Comparison of ENCODE assay signal across 8 mouse cellular contexts in genomic region chr5:146940219-146940618, GRCm38 (mm10). TPM values are rescaled to one million over a fixed set of nuclear protein-coding genes. Genes with fewer than 3 reads are reported as not detected.
DNase-seq lines count a peak whose midpoint lies in the region; ATAC-seq and TF ChIP-seq lines count a peak whose summit lies in the region.

No protein-coding gene starts in this region.

- H3K36me3 ChIP-seq in heart, adult 2 months (ENCODE audit: control insufficient read depth, insufficient read depth, low read length): no peaks in the 10 kb centered on the region
- H3K36me3 ChIP-seq in heart, embryonic 10.5 days: no peaks in the 10 kb centered on the region

- no peak for TF ChIP-seq POLR2A in heart, adult 2 months (IDR thresholded peaks at IDR 0.05; ENCODE audit: insufficient read depth, low read depth, low read length)

- no peak overlapping the region for H3K27ac ChIP-seq in heart, adult 2 months
- H3K27ac ChIP-seq in heart, embryonic 10.5 days: no peak overlapping the region

- H3K9ac ChIP-seq in heart, adult 2 months (ENCODE audit: low read depth, low read length): no peak overlapping the region

- WGBS in heart, adult 2 months: 19% methylated on average over 7 of the region's 7 CpGs
- 26% methylated on average over 7 of the region's 7 CpGs for WGBS in heart, embryonic 10.5 days

- H3K27me3 ChIP-seq in heart, adult 2 months (ENCODE audit: control insufficient read depth, insufficient read depth, low read length): no peaks in the 10 kb centered on the region
- H3K27me3 ChIP-seq in heart, embryonic 10.5 days (ENCODE audit: insufficient read depth, poor library complexity, severe bottlenecking): no peaks in the 10 kb centered on the region

- no peaks in the 10 kb centered on the region for H3K9me3 ChIP-seq in heart, embryonic 10.5 days

- no peaks in the 10 kb centered on the region for H3K4me1 ChIP-seq in heart, adult 2 months (ENCODE audit: control insufficient read depth, insufficient read depth, low read length)
- H3K4me1 ChIP-seq in heart, embryonic 10.5 days: no peaks in the 10 kb centered on the region

- DNase-seq in heart, adult 2 months: no peak
- no peak for DNase-seq in heart, postnatal 36 days
- DNase-seq in right cerebral cortex, adult 2 months (ENCODE audit: low spot score in 2 of 2): peak; percentile 42 to 46
- no peak for DNase-seq in right cerebral cortex, postnatal 36 days (ENCODE audit: low spot score in 2 of 2)
- peak; percentile 71 for DNase-seq in embryo, embryonic 11 days
- DNase-seq in adrenal gland, postnatal 36 days: no peak
- DNase-seq in heart, embryonic 10.5 days (ENCODE audit: low spot score): no peak

- intact Hi-C loops in heart, adult 2 months (cut with DNase I): loop anchor here (1.0 to 5.0 kb wide), 4 partner anchors 42 to 379 kb away; no protein-coding TSS in a partner anchor
- intact Hi-C loops in heart, postnatal 36 days (cut with DNase I): loop anchor here (1.0 kb wide), 2 partner anchors 287 to 379 kb away; no protein-coding TSS in a partner anchor

- H3K79me2 ChIP-seq in heart, adult 2 months (replicated peaks; ENCODE audit: control insufficient read depth, insufficient read depth, low read length): no peaks in the 10 kb centered on the region

- ATAC-seq in megakaryocyte-erythroid progenitor cell, adult 5-6 weeks (replicated peaks; ENCODE audit: low FRiP score, low TSS enrichment, poor library complexity, severe bottlenecking): peak; percentile 59

- TF ChIP-seq EP300 in heart, adult 2 months (IDR thresholded peaks at IDR 0.05; ENCODE audit: insufficient read depth, low read depth, low read length): no peak

- TF ChIP-seq CTCF in heart, adult 2 months (IDR thresholded peaks at IDR 0.05): peak; percentile 91

- no peak overlapping the region for H3K4me3 ChIP-seq in heart, adult 2 months
- no peak overlapping the region for H3K4me3 ChIP-seq in heart, embryonic 10.5 days

RNA-seq across cellular contexts. Expression of gene Gtf3a, which starts 8.2 kb away (rescaled TPM):
- 10 to 100 TPM; 18.4 to 19.2 TPM for total RNA-seq in heart, adult 2 months (2021)
- polyA plus RNA-seq in heart, adult 2 months (2012; rRNA removed): 19.2 and 23.0 TPM in 2 replicates
- total RNA-seq in heart, postnatal 36 days (2021): 10 to 100 TPM; 19.9 to 22.4 TPM
- total RNA-seq in megakaryocyte-erythroid progenitor cell, adult 5-6 weeks (2014; fragmentation: Nextera tagmentation): 70.1 and 96.8 TPM in 2 replicates
- total RNA-seq in megakaryocyte-erythroid progenitor cell, adult 5-6 weeks (2017): 144 and 151 TPM in 2 replicates
- 10 to 100 TPM; 26.6 to 33.1 TPM for total RNA-seq in adrenal gland, postnatal 36 days (2021)
- 102 and 125 TPM in 2 replicates for polyA plus RNA-seq in heart, embryonic 10.5 days (2016; fragmentation: Nextera tagmentation; extraction: Ambion mirVana)

RNA-seq across cellular contexts. Expression of gene Mtif3, which starts 23.4 kb away (rescaled TPM):
- total RNA-seq in heart, adult 2 months (2021): 10 to 100 TPM; 21.0 to 23.3 TPM
- polyA plus RNA-seq in heart, adult 2 months (2012; rRNA removed): 12.2 and 18.1 TPM in 2 replicates
- total RNA-seq in heart, postnatal 36 days (2021): 10 to 100 TPM; 27.0 to 29.6 TPM
- total RNA-seq in megakaryocyte-erythroid progenitor cell, adult 5-6 weeks (2014; fragmentation: Nextera tagmentation): 9.4 and 17.2 TPM in 2 replicates
- 41.2 and 43.1 TPM in 2 replicates for total RNA-seq in megakaryocyte-erythroid progenitor cell, adult 5-6 weeks (2017)
- total RNA-seq in adrenal gland, postnatal 36 days (2021): 10 to 100 TPM; 24.0 to 31.5 TPM
- 20.6 and 22.2 TPM in 2 replicates for polyA plus RNA-seq in heart, embryonic 10.5 days (2016; fragmentation: Nextera tagmentation; extraction: Ambion mirVana)

Comparison
In these comparisons a context has a peak if more than half of its experiments do, and no peak if none do; other contexts are left out.
1. DNase-seq: peak in right cerebral cortex, adult 2 months (2 of 2) and embryo, embryonic 11 days (single experiment); none in heart, adult 2 months (0 of 2), heart, postnatal 36 days (0 of 2), right cerebral cortex, postnatal 36 days (0 of 2), adrenal gland, postnatal 36 days (0 of 2) and heart, embryonic 10.5 days (single experiment).